Mouse (Mus musculus) intestine, embryonic 16.5 days (tissue): ENCODE data around the gene Dbp. TPM values are rescaled to one million over a fixed set of nuclear protein-coding genes. Genes with fewer than 3 reads are reported as not detected.

ENCODE experiments used
- ATAC-seq: fragments of 200-750 bp; cut with Nextera tagmentation; 2 replicates; pipeline ENCODE4 v1.8.0; 2017; ENCODE audit warnings: moderate TSS enrichment, moderate library complexity
- H3K27ac ChIP-seq: fragments of 300-500 bp; sonication (generic); 2 replicates; pipeline ENCODE4 v1.5.1; 2014; ENCODE audit warnings: mild to moderate bottlenecking, low read length
- H3K27me3 ChIP-seq: fragments of 300-500 bp; sonication (generic); replicated peaks from 2 replicates; pipeline ENCODE4 v1.6.1; 2014; ENCODE audit warnings: low read length, control low read depth, mixed read lengths; ENCODE audit not compliant: control insufficient read depth, insufficient read depth
- H3K36me3 ChIP-seq: fragments of 300-500 bp; sonication (generic); 2 replicates; pipeline ENCODE4 v1.6.1; 2014; ENCODE audit warnings: low read length, control low read depth; ENCODE audit not compliant: control insufficient read depth, insufficient read depth
- H3K4me1 ChIP-seq: fragments of 300-500 bp; sonication (generic); 2 replicates; pipeline ENCODE4 v1.6.1; 2014; ENCODE audit warnings: low read length, control low read depth, mixed read lengths; ENCODE audit not compliant: control insufficient read depth, insufficient read depth
- H3K4me2 ChIP-seq: fragments of 300-500 bp; sonication (generic); 2 replicates; pipeline ENCODE4 v1.6.1; 2014; ENCODE audit warnings: low read depth, low read length, control low read depth
- H3K4me3 ChIP-seq: fragments of 300-500 bp; sonication (generic); 2 replicates; pipeline ENCODE4 v1.5.1; 2014; ENCODE audit warnings: mild to moderate bottlenecking, low read length
- H3K9ac ChIP-seq: fragments of 300-500 bp; sonication (generic); 2 replicates; pipeline ENCODE4 v1.6.1; 2014; ENCODE audit warnings: low read depth, low read length
- H3K9me3 ChIP-seq: fragments of 300-500 bp; sonication (generic); 2 replicates; pipeline ENCODE4 v1.6.1; 2016; ENCODE audit warnings: low read length, control low read depth; ENCODE audit not compliant: control insufficient read depth
- WGBS: fragments of 180-500 bp; shearing (Covaris S2); extraction: QIAGEN DNeasy Blood & Tissue Kit; methylation state at CpG from one replicate; pipeline ENCODE4 v1.1.7; 2014; 5-methylcytosine and 5-hydroxymethylcytosine counted together
- polyA plus RNA-seq: library from polyadenylated mRNA; unstranded; fragments of >200 nt; fragmentation: Nextera tagmentation; extraction: Ambion mirVana; gene quantifications from 2 replicates; pipeline ENCODE4 v1.2.1, GENCODE M21; 2015

Dbp gene
- polyA plus RNA-seq, 1 experiment from 2014 or later: 2.3 TPM

- peaks cover 14% of the 10 kb centered on the region for H3K4me1 ChIP-seq
- no peak for ATAC-seq
- no peaks in the 10 kb centered on the region for H3K27me3 ChIP-seq
- peak overlapping the region; percentile 35; the same call in 1 of the 2 replicates for H3K27ac ChIP-seq
- no peak overlapping the region for H3K4me3 ChIP-seq
- 87% methylated on average over 14 of the region's 14 CpGs for WGBS
- no peaks in the 10 kb centered on the region for H3K9me3 ChIP-seq
- H3K9ac ChIP-seq: no peak overlapping the region
- no peak overlapping the region for H3K4me2 ChIP-seq
- H3K36me3 ChIP-seq: no peaks in the 10 kb centered on the region
Observed at GRCm38 (mm10) chr7:45678513-45678912, 26.4 kb upstream of the Dbp start.

GRCm38 (mm10) chr7:45679966-45680621 is 24.8 kb upstream of the Dbp start:
- Histone ChIP-seq H3K9ac (no peak overlapping the region), H3K27me3 (no peaks in the 10 kb centered on the region), H3K27ac (0 out of 2 replicates have a peak overlapping the region, but pooled peaks have one; percentile 23), H3K9me3 (no peaks in the 10 kb centered on the region), H3K4me1 (peaks cover 17% of the 10 kb centered on the region), H3K4me2 (no peak overlapping the region), H3K36me3 (no peaks in the 10 kb centered on the region), H3K4me3 (no peak overlapping the region)
- ATAC-seq: peak; percentile 25; the same call in 1 of the 2 replicates
- 62% methylated on average over 14 of the region's 14 CpGs for WGBS

- 70% methylated on average over 8 of the region's 8 CpGs for WGBS
- no peaks in the 10 kb centered on the region for H3K36me3 ChIP-seq
- ATAC-seq: no peak
- peaks cover 28% of the 10 kb centered on the region for H3K4me1 ChIP-seq
- no peak overlapping the region for H3K4me3 ChIP-seq
- H3K4me2 ChIP-seq: no peak overlapping the region
- no peaks in the 10 kb centered on the region for H3K27me3 ChIP-seq
- H3K27ac ChIP-seq: peak overlapping the region; percentile 23
- H3K9me3 ChIP-seq: no peaks in the 10 kb centered on the region
- H3K9ac ChIP-seq: no peak overlapping the region
Observed at GRCm38 (mm10) chr7:45681046-45681736, 23.7 kb upstream of the Dbp start.

GRCm38 (mm10) chr7:45682144-45683126 is 22.5 kb upstream of the Dbp start:
- Histone ChIP-seq H3K4me1 (peaks cover 30% of the 10 kb centered on the region), H3K27ac (peak overlapping the region; percentile 66), H3K27me3 (no peaks in the 10 kb centered on the region; the same call in 1 of the 2 replicates), H3K4me2 (peak overlapping the region; percentile 41), H3K4me3 (peak overlapping the region; percentile 5; the same call in 1 of the 2 replicates), H3K36me3 (no peaks in the 10 kb centered on the region), H3K9me3 (no peaks in the 10 kb centered on the region), H3K9ac (peak overlapping the region; percentile 59)
- peak; percentile 65 for ATAC-seq
- 27% methylated on average over 14 of the region's 14 CpGs for WGBS

- ATAC-seq: no peak
- Histone ChIP-seq H3K27ac (no peak within 1 kb of the TSS), H3K4me3 (no peak within 1 kb of the TSS), H3K27me3 (no peaks in the 10 kb centered on the region; the same call in 1 of the 2 replicates), H3K9ac (peak within 1 kb of the TSS; percentile 53; the same call in 1 of the 2 replicates), H3K4me1 (peaks cover 27% of the 10 kb centered on the region), H3K4me2 (no peak within 1 kb of the TSS; the same call in 1 of the 2 replicates), H3K9me3 (no peaks in the 10 kb centered on the region), H3K36me3 (no peaks in the 10 kb centered on the region)
- WGBS: 79% methylated on average over 7 of the region's 7 CpGs
Observed at GRCm38 (mm10) chr7:45683396-45684050, 21.4 kb upstream of the Dbp start, which contains the start of gene Ntn5. Gene Ntn5 (plus strand): TSS chr7:45684022.

GRCm38 (mm10) chr7:45685811-45686210 is 19.1 kb upstream of the Dbp start:
- Histone ChIP-seq H3K9me3 (no peaks in the 10 kb centered on the region), H3K36me3 (no peaks in the 10 kb centered on the region), H3K4me3 (no peak overlapping the region), H3K4me1 (peaks cover 27% of the 10 kb centered on the region), H3K9ac (peak overlapping the region; percentile 53), H3K27ac (no peak overlapping the region), H3K27me3 (no peaks in the 10 kb centered on the region; the same call in 1 of the 2 replicates), H3K4me2 (no peak overlapping the region; the same call in 1 of the 2 replicates)
- 40% methylated on average over 10 of the region's 10 CpGs for WGBS
- no peak for ATAC-seq

GRCm38 (mm10) chr7:45686841-45687240 is 18.0 kb upstream of the Dbp start:
- H3K9me3 ChIP-seq: no peaks in the 10 kb centered on the region
- no peak overlapping the region for H3K4me2 ChIP-seq
- 57% methylated on average over 3 of the region's 3 CpGs for WGBS
- ATAC-seq: no peak
- H3K36me3 ChIP-seq: no peaks in the 10 kb centered on the region
- H3K9ac ChIP-seq: no peak overlapping the region
- H3K4me3 ChIP-seq: no peak overlapping the region
- H3K27me3 ChIP-seq: no peaks in the 10 kb centered on the region; the same call in 1 of the 2 replicates
- peaks cover 27% of the 10 kb centered on the region for H3K4me1 ChIP-seq
- no peak overlapping the region for H3K27ac ChIP-seq

- H3K27me3 ChIP-seq: no peaks in the 10 kb centered on the region; the same call in 1 of the 2 replicates
- H3K9me3 ChIP-seq: no peaks in the 10 kb centered on the region
- ATAC-seq: no peak
- peaks cover 19% of the 10 kb centered on the region; the same call in 1 of the 2 replicates for H3K4me1 ChIP-seq
- no peak overlapping the region for H3K9ac ChIP-seq
- no peak overlapping the region for H3K27ac ChIP-seq
- WGBS: 68% methylated on average over 6 of the region's 6 CpGs
- H3K4me3 ChIP-seq: no peak overlapping the region
- H3K36me3 ChIP-seq: no peaks in the 10 kb centered on the region
- H3K4me2 ChIP-seq: no peak overlapping the region
Observed at GRCm38 (mm10) chr7:45689099-45689498, 15.8 kb upstream of the Dbp start.
